Mouse (Mus musculus) megakaryocyte, adult 5-6 weeks (primary cell): Measurements from ENCODE around the gene Cebpe. TPM values are rescaled to one million over a fixed set of nuclear protein-coding genes. Genes with fewer than 3 reads are reported as not detected.

ENCODE experiments used
- ATAC-seq: 2 replicates; pipeline ENCODE4 v1.8.0; 2016; ENCODE audit warnings: mild to moderate bottlenecking, inconsistent platforms; ENCODE audit not compliant: poor library complexity, severe bottlenecking
- total RNA-seq, 2 experiments: library from RNA; stranded (forward) in 1 of 2; stranded (reverse) in 1 of 2; fragments of 153-499, 151-499 nt in 1 of 2; fragments of 221-1000, 200-1000 nt in 1 of 2; gene quantifications; 2 replicates each; pipeline versions ENCODE4 v1.2.3 to v1.2.4; 2015 to 2017

Gene Cebpe
- total RNA-seq, 2 experiments from 2014 or later: 24.4 to 41.9 TPM

DNA sequence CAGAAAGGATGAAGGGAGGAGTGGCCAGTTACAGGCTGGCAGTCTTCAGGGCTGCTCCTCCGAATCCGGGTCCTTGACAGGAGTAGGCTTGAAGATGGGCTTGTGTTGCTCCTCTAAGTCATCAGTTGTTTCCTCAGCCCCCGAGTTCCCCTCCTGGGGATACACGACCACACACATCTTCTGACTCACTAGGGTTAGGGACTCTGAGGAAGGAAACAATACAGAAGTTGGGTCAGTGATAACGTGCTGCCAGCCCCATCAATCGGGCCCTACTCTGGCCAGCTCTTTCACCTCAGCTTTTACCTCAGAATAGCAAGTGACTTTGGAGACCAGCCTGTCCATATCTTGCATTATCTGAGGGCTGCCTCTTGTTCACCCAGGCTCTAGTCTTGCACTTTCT lies 12.1 kb upstream of the Cebpe start:
- ATAC-seq: no peak

DNA sequence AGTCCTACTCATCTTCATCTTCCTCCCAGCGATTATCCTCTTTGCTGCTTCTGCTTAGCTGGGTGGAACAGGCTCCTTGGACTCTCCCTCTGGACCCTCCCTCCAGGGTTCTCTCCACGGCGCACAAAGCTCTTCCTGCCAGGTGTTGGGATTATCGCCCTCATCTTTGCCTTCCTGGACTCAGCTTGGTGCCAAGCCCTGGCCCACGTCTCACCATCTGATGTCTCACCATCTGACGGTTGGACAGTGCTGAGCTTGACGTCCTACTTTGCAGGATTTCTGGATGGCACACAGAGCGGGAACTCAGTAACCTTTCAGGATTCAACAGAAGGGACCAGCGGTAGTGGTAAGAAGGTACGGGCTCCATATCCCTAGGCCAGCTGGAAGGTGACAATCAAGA lies 9.7 kb upstream of the Cebpe start:
- no peak for ATAC-seq

DNA sequence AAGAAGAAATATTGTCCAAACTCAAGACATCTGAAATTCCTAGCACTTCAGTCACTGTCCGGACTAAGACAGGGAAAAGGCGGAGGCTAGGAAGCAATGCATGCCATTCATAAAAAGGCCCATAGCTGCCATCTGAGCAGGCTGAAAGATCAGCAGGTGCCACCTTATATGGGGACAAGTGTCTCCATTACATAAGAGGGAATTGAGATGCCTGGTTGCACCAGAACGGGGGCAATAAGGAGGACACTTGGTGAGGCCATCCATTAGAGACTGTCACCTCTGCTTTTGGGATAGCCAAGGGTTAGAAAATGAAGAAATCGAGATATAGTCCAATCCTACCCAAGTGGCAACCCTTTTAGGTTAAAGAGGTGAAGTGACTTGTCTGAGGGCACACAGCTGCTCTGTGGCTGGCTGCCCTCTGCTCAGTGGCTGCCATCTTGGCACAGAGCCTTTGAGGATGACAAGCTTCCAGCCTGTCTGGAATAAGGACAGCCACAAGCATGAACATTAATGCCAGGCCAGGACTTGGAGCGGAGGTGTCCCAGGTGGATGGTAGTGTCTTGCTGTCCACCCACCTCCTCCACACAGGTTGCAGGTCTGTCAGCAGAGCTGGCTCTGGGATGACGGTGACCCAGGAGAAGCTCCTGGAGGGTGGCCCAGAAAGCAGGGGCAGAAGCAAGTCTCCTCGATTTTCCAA lies 8.8 kb upstream of the Cebpe start:
- no peak for ATAC-seq

DNA sequence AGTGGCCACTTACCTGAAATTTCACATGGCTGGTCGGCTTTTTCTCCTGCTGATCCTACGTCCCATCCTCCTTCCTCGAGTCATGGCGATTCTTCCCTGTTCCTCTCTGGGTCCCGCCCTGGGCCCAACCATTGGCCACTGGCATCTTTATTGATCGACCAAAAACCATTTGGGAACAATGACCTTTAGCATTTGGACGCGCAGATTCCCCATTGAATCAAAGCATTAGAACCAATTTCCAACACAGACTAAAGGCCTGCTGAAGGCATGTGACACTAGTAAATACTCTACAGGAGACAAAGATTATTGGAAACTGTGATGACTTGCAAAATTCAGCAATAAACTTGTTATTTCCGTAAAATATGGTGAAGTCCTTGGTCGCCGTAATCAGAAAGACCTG lies 8.1 kb upstream of the Cebpe start:
- no peak for ATAC-seq

DNA sequence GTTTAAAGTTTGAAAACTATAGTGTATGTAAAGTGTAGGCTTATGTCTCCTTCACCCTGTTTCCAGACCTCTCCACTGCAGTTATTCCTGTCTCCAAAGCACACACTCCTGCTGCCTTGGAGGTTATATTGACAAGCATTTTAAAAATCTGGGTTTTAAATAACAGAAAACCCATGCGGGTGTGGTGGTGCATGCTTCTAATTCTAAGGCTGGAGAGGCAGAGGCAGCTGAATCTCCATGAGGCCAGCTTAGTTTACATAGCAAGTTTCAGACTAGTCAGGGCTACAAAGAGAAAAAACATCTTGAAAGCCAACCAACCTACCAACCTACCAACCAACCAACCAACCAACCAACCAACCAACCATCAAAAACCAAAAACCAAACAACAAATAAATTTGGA lies 3.4 kb upstream of the Cebpe start:
- no peak for ATAC-seq

- peak; percentile 31 for ATAC-seq
Observed at GRCm38 (mm10) chr14:54714617-54715081, 2.7 kb upstream of the Cebpe start.

- peak; percentile 41 for ATAC-seq
Observed at GRCm38 (mm10) chr14:54714121-54714520, 2.1 kb upstream of the Cebpe start.

DNA sequence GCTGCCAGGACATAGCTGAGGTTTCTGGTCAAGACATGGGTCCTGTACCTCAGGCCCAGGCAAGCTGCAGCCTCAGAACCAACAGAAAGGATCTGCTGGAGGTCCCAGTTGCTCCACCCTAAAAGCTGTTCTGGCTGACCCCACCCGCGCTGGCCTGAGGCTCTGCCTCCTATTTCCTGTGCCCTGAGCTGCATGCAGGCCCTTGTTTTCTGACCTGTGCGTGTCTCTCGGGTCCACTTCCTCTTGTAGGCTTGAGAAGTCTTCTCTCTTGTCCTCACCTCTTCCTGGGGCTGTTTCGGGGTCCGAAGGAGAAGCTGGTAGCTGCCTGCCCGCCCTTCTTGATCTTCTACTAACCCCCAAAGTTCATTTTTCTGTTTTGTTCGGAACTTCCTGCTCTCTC lies 887 bp upstream of the Cebpe start:
- ATAC-seq: peak; percentile 58

GRCm38 (mm10) chr14:54709054-54709453 lies 2.9 kb downstream of the Cebpe start:
- ATAC-seq: no peak

DNA sequence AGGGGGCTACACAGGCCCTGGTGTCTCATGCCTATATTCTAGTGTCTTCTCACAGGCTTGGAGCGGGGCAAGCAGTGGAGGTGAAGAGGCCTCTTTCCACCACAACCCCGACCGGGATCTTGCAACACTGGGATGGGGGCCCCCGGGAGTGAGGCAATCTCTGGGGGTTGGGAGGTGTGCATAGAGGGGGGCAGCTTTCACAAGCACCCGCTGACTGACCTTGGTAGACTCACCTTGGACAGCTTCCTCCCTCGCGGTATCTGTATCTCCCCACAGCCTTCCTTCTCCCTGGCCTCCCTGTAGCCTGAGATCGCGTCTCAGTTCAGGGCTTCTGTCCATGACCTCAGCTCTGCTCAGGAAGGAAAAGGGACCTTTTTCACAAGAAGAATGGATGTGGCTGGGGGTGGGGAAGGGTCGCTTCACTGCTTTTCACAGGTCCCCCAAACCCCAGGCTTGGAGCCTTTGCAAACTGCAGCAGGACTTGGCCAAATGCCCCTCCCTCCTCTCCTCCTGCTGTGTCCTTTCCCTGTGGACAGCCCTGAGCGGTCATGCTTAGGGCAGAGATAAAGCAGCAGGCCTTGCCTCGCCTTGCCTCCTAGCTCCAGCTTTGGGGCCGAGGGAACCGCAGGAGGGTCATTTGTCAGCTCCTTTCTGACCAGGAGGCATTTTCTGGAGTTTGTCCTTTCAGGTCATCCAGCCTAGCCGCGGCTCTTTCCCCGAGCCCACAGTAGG lies 5.2 kb downstream of the Cebpe start:
- ATAC-seq: peak; percentile 54

GRCm38 (mm10) chr14:54705844-54706243 lies 6.1 kb downstream of the Cebpe start:
- peak; percentile 56 for ATAC-seq

- ATAC-seq: no peak
Observed at GRCm38 (mm10) chr14:54703207-54703606, 8.8 kb downstream of the Cebpe start.

DNA sequence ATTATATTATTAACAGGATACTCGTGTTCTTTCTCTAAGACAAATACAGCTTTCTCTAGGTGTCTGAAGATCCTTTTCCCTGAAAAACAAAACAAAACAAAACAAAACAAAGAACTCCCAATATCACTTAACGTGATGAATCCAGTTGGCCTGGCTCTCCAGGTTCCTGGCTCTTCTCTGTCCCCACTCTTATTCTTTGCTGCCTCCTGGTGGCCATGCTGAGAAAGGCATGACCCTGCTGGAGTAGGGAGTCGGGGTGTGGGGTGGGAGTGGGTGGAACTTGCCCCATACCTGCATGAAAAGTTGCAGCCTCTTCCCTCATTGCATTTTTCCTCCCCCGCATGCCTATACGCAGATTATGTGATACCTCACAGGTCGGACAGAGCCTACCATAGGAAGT lies 10.7 kb downstream of the Cebpe start:
- ATAC-seq: peak; percentile 78

DNA sequence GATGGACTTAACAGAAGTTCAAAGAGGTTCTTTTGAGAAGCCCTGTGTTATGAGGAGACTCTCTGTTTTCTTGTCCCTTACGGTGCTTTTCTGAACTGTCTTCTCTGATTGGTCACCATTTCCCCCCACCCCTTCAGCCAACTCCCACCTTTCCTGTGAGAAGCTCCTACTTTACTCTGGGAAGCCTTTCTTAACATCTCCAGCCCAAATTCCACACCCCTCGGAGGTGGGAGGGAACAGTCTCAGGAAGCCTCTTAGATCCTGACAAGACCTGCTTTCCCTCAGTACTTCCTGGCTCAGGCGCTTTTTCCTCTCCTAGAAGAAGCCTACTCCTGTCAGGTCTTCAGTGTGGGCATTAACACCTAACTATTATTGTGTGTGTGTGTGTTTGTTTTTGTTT lies 12.4 kb downstream of the Cebpe start:
- ATAC-seq: no peak

- ATAC-seq: no peak
Observed at GRCm38 (mm10) chr14:54698733-54699132, 13.2 kb downstream of the Cebpe start, which contains the start of gene Gm29776. Gm29776 (minus strand) TSS chr14:54698833.

- no peak for ATAC-seq
Observed at GRCm38 (mm10) chr14:54696752-54697151, 15.2 kb downstream of the Cebpe start.

- ATAC-seq: peak; percentile 35
Observed at GRCm38 (mm10) chr14:54695042-54695441, 16.9 kb downstream of the Cebpe start.

GRCm38 (mm10) chr14:54687251-54687650 lies 24.7 kb downstream of the Cebpe start:
- no peak for ATAC-seq

- peak; percentile 87 for ATAC-seq
Observed at GRCm38 (mm10) chr14:54686522-54687143, 25.3 kb downstream of the Cebpe start, which contains the start of gene Acin1. Acin1 (minus strand) TSS chr14:54686931.

DNA sequence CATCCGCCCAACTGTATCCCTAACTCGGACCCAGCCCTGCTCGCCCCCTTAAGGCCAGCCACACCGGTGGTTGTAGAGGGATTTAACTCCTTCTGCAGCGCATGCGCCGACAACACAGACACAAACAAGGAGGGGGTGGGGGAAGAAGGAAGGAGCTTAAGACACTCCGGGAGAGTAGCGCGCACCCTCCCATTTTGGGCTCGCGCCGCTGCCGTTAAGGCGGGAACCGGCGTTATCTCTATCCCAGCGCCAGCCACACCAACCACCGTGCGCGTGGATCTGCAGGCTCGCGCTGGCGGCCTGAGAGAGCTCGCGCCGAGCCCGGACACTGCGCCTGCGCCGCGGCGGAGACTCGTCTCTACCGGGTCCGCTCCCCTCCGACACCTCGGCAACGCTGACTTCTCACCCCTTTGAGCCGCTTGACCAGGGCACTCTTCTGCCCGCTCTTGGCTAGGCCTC lies 25.9 kb downstream of the Cebpe start, which contains the start of gene 1700123O20Rik:
Gene 1700123O20Rik, plus strand, starts transcription at position 154 of the 459 bp plus-strand sequence.
- ATAC-seq: peak; percentile 41

DNA sequence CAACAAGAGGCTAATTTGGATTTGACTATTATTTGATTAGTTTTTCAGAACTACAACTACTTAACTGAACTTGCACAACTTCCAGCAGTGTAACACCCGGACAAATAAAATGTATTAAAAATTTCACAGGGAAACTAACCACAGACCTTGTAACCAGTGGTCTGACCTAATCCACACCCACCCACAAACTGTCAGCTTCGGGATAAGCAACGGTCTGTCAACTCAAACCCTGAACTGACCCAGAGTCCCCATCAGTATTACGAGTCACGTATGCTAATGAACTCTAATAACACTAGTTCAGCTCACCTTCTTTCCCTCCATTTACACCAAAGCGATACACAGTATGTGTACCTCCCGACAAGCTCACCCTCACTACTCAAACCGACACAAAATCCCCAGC lies 26.5 kb downstream of the Cebpe start:
- no peak for ATAC-seq
